Mouse (Mus musculus): ENCODE measurements around the gene a.

- no peak for TF ChIP-seq CTCF (IDR thresholded peaks at IDR 0.05; ENCODE audit: insufficient read depth, low read length)
- no peak for TF ChIP-seq POLR2A (IDR thresholded peaks at IDR 0.05; ENCODE audit: borderline replicate concordance, extremely low read depth, low read depth, low read length)
These were observed 17.2 kb upstream of the a start for GRCm38 (mm10) chr2:154774032-154774431.
